Mouse (Mus musculus): Measurements from ENCODE around the gene Ergic1.

Gene Ergic1

GRCm38 (mm10) chr17:26671268-26671667 is 110.0 kb downstream of the Ergic1 start:
- no peak for DNase-seq

- no peak for DNase-seq
These were observed 114.6 kb downstream of the Ergic1 start for GRCm38 (mm10) chr17:26675845-26676244.

GRCm38 (mm10) chr17:26676252-26676615 is 114.9 kb downstream of the Ergic1 start:
- DNase-seq: peak; percentile 94

- DNase-seq: peak; percentile 84
These were observed 115.5 kb downstream of the Ergic1 start for GRCm38 (mm10) chr17:26676616-26677376.

GRCm38 (mm10) chr17:26677711-26678637 is 116.7 kb downstream of the Ergic1 start:
- DNase-seq: peak; percentile 64

GRCm38 (mm10) chr17:26681276-26681675 is 120.0 kb downstream of the Ergic1 start:
- no peak for DNase-seq

GRCm38 (mm10) chr17:26686334-26687000 is 125.2 kb downstream of the Ergic1 start:
- DNase-seq: no peak

- DNase-seq: peak; percentile 61
These were observed 127.8 kb downstream of the Ergic1 start for GRCm38 (mm10) chr17:26688795-26689735.

GRCm38 (mm10) chr17:26689810-26690209 is 128.5 kb downstream of the Ergic1 start:
- peak; percentile 44 for DNase-seq

- DNase-seq: peak; percentile 61
These were observed 128.9 kb downstream of the Ergic1 start for GRCm38 (mm10) chr17:26690236-26690635.

- DNase-seq: peak; percentile 39
These were observed 129.8 kb downstream of the Ergic1 start for GRCm38 (mm10) chr17:26691110-26691509.

GRCm38 (mm10) chr17:26693424-26693823 is 132.1 kb downstream of the Ergic1 start:
- DNase-seq: peak; percentile 87

- DNase-seq: peak; percentile 73
These were observed 132.9 kb downstream of the Ergic1 start for GRCm38 (mm10) chr17:26694171-26694570.

- DNase-seq: no peak
These were observed 133.9 kb downstream of the Ergic1 start for GRCm38 (mm10) chr17:26695193-26695592.

- DNase-seq: no peak
These were observed 137.6 kb downstream of the Ergic1 start for GRCm38 (mm10) chr17:26698846-26699245.

GRCm38 (mm10) chr17:26699819-26700616 is 138.7 kb downstream of the Ergic1 start:
- DNase-seq: peak; percentile 74

- DNase-seq: no peak
These were observed 140.3 kb downstream of the Ergic1 start for GRCm38 (mm10) chr17:26701565-26701964.

GRCm38 (mm10) chr17:26702621-26703020 is 141.3 kb downstream of the Ergic1 start:
- peak; percentile 45 for DNase-seq

GRCm38 (mm10) chr17:26703671-26704070 is 142.4 kb downstream of the Ergic1 start:
- peak; percentile 81 for DNase-seq

GRCm38 (mm10) chr17:26705463-26706359 is 144.4 kb downstream of the Ergic1 start:
- DNase-seq: peak; percentile 33

All from cerebellum, adult 9-10 months (tissue).